ENCODE assay signal across 24 mouse cellular contexts in the genomic region with DNA sequence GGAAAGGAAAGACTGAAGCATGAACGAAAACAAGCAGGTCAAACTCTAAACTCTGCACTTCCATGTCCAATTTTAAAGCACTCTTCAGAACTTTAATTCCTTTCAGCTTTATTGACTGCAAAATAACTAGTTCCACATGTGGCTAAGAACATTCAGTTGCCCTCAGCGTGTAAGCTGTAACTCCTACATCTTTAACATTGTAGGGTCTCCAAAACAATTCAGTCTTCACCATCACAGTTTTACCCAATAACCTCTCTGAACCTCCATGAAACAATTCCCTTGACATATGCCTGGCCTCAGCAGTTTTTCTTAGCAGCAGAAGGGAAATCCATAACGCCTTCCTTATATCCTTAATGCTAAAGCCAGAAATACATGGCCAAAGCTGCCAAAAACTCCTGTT.
DNase-seq lines count a peak whose midpoint lies in the region; ATAC-seq and TF ChIP-seq lines count a peak whose summit lies in the region.
"Had no signal": no experiment of that assay in that cellular context is flagged by ENCODE, and none has a peak within 500 bp of the region (broad histone marks: within the 10 kb centered on the region; RNA-seq: fewer than 3 reads in every experiment).

No protein-coding gene starts in this region.

- H3K36me3 ChIP-seq in kidney, postnatal 0 days (ENCODE audit: insufficient read depth, low read length) = no peaks in the 10 kb centered on the region
- no peaks in the 10 kb centered on the region for H3K36me3 ChIP-seq in kidney, embryonic 14.5 days (ENCODE audit: control insufficient read depth, insufficient read depth, low read length)
- no peaks in the 10 kb centered on the region for H3K36me3 ChIP-seq in limb, embryonic 15.5 days
- no peaks in the 10 kb centered on the region for H3K36me3 ChIP-seq in hindbrain, embryonic 12.5 days
- H3K36me3 ChIP-seq: embryonic facial prominence, embryonic 12.5 days; forebrain, embryonic 10.5 days; G1E; heart, embryonic 15.5 days had no signal

- DNase-seq in kidney, postnatal 0 days (ENCODE audit: low spot score) = peak; percentile 4
- DNase-seq in hindlimb bud, embryonic 11.5 days (ENCODE audit: extremely low spot score, low read depth, low spot score) = peak; percentile 49
- no peak for DNase-seq in cerebellum, adult 11 months
- DNase-seq in adrenal gland, adult 2 months = no peak
- DNase-seq: adrenal gland, postnatal 14 days; B cell, adult 2 months; cerebellum, adult 2 months; cerebellum, postnatal 10 days; gastrocnemius, postnatal 10 days; heart, adult 18-20 months; heart, postnatal 14 days had no signal

- ATAC-seq in kidney, postnatal 0 days (replicated peaks; ENCODE audit: low FRiP score, low read depth) = no peak
- no peak for ATAC-seq in kidney, embryonic 14.5 days (ENCODE audit: low FRiP score, low TSS enrichment)
- peak; percentile 44; the same call in 1 of the 2 replicates for ATAC-seq in limb, embryonic 15.5 days (ENCODE audit: insufficient number of reproducible peaks, low FRiP score, low TSS enrichment, low read depth)
- no peak for ATAC-seq in hindbrain, embryonic 12.5 days (ENCODE audit: low FRiP score)
- ATAC-seq: CD4-positive, CD25-positive, alpha-beta regulatory T cell, adult 4 months; forebrain, embryonic 14.5 days; intestine, embryonic 16.5 days had no signal

- no peak overlapping the region for H3K4me2 ChIP-seq in kidney, postnatal 0 days (ENCODE audit: low read length)
- no peak overlapping the region for H3K4me2 ChIP-seq in kidney, embryonic 14.5 days (replicated peaks; ENCODE audit: low read depth, low read length)
- no peak overlapping the region for H3K4me2 ChIP-seq in limb, embryonic 15.5 days
- H3K4me2 ChIP-seq in hindbrain, embryonic 12.5 days (replicated peaks) = no peak overlapping the region
- H3K4me2 ChIP-seq: embryonic facial prominence, embryonic 12.5 days; heart, embryonic 11.5 days; heart, embryonic 15.5 days; hindbrain, embryonic 14.5 days had no signal

- no peak overlapping the region for H3K9ac ChIP-seq in kidney, postnatal 0 days (ENCODE audit: low read depth, low read length)
- H3K9ac ChIP-seq in kidney, embryonic 14.5 days (ENCODE audit: low read depth, low read length) = no peak overlapping the region
- H3K9ac ChIP-seq in limb, embryonic 15.5 days = no peak overlapping the region
- H3K9ac ChIP-seq in hindbrain, embryonic 12.5 days = no peak overlapping the region
- H3K9ac ChIP-seq: embryonic facial prominence, embryonic 12.5 days; heart, embryonic 15.5 days; hindbrain, embryonic 14.5 days had no signal

- no peaks in the 10 kb centered on the region for H3K4me1 ChIP-seq in kidney, postnatal 0 days (replicated peaks; ENCODE audit: insufficient read depth, low read length)
- H3K4me1 ChIP-seq in kidney, embryonic 14.5 days (ENCODE audit: control insufficient read depth, insufficient read depth, low read length) = no peaks in the 10 kb centered on the region
- no peaks in the 10 kb centered on the region; the same call in 1 of the 2 replicates for H3K4me1 ChIP-seq in embryonic fibroblast, embryonic 13.5 days (ENCODE audit: control insufficient read depth, insufficient read depth, low read length)
- no peaks in the 10 kb centered on the region for H3K4me1 ChIP-seq in limb, embryonic 15.5 days
- H3K4me1 ChIP-seq in hindbrain, embryonic 12.5 days = no peaks in the 10 kb centered on the region
- H3K4me1 ChIP-seq: embryonic facial prominence, embryonic 12.5 days; forebrain, embryonic 10.5 days; heart, embryonic 15.5 days had no signal

- no peaks in the 10 kb centered on the region for H3K9me3 ChIP-seq in kidney, postnatal 0 days (replicated peaks; ENCODE audit: low read length)
- H3K9me3 ChIP-seq in kidney, embryonic 14.5 days (ENCODE audit: control insufficient read depth, low read length) = no peaks in the 10 kb centered on the region
- H3K9me3 ChIP-seq in limb, embryonic 15.5 days = no peaks in the 10 kb centered on the region
- no peaks in the 10 kb centered on the region for H3K9me3 ChIP-seq in hindbrain, embryonic 12.5 days (replicated peaks)
- H3K9me3 ChIP-seq: embryonic facial prominence, embryonic 12.5 days; forebrain, embryonic 10.5 days; G1E; heart, embryonic 15.5 days had no signal

- 60% methylated on average over 3 of the region's 3 CpGs for WGBS in kidney, postnatal 0 days
- WGBS in kidney, embryonic 14.5 days = 61% methylated on average over 3 of the region's 3 CpGs
- 27% methylated on average over 3 of the region's 3 CpGs for WGBS in limb, embryonic 15.5 days
- 74% methylated on average over 3 of the region's 3 CpGs for WGBS in hindbrain, embryonic 12.5 days

- no peak for TF ChIP-seq CTCF in kidney, postnatal 0 days (IDR thresholded peaks at IDR 0.05; ENCODE audit: low read depth)
- no peak for TF ChIP-seq CTCF in embryonic fibroblast, embryonic 13.5 days (IDR thresholded peaks at IDR 0.05; ENCODE audit: borderline replicate concordance, insufficient read depth, low read length)

- no peak for TF ChIP-seq POLR2A in embryonic fibroblast, embryonic 13.5 days (IDR thresholded peaks at IDR 0.05; ENCODE audit: low read depth, low read length)

- no peaks in the 10 kb centered on the region for H3K27me3 ChIP-seq in kidney, postnatal 0 days (ENCODE audit: insufficient read depth, low read length)
- H3K27me3 ChIP-seq in kidney, embryonic 14.5 days (ENCODE audit: control insufficient read depth, insufficient read depth, low read length) = no peaks in the 10 kb centered on the region
- H3K27me3 ChIP-seq in limb, embryonic 15.5 days = no peaks in the 10 kb centered on the region
- no peaks in the 10 kb centered on the region for H3K27me3 ChIP-seq in hindbrain, embryonic 12.5 days
- H3K27me3 ChIP-seq: embryonic facial prominence, embryonic 12.5 days; heart, embryonic 15.5 days had no signal

- no peak overlapping the region for H3K27ac ChIP-seq in kidney, postnatal 0 days
- H3K27ac ChIP-seq in kidney, embryonic 14.5 days (ENCODE audit: low read depth, low read length) = no peak overlapping the region
- H3K27ac ChIP-seq in embryonic fibroblast, embryonic 13.5 days (ENCODE audit: insufficient read depth, low read length) = peak overlapping the region; percentile 37
- H3K27ac ChIP-seq in limb, embryonic 15.5 days = no peak overlapping the region
- no peak overlapping the region for H3K27ac ChIP-seq in hindbrain, embryonic 12.5 days
- H3K27ac ChIP-seq: embryonic facial prominence, embryonic 12.5 days; forebrain, embryonic 10.5 days; heart, embryonic 15.5 days; hindbrain, embryonic 14.5 days had no signal

- no peak overlapping the region for H3K4me3 ChIP-seq in kidney, postnatal 0 days (replicated peaks; ENCODE audit: low read depth, low read length)
- H3K4me3 ChIP-seq in kidney, embryonic 14.5 days (ENCODE audit: low read length) = no peak overlapping the region
- no peak overlapping the region for H3K4me3 ChIP-seq in embryonic fibroblast, embryonic 13.5 days (ENCODE audit: insufficient read depth, low read length)
- H3K4me3 ChIP-seq in limb, embryonic 15.5 days = no peak overlapping the region
- H3K4me3 ChIP-seq in hindbrain, embryonic 12.5 days = no peak overlapping the region
- H3K4me3 ChIP-seq: embryonic facial prominence, embryonic 12.5 days; forebrain, embryonic 10.5 days; heart, embryonic 15.5 days had no signal

Comparison
In these comparisons a context has a peak if more than half of its experiments do, and no peak if none do; other contexts are left out.
1. DNase-seq: peak in kidney, postnatal 0 days (single experiment) and hindlimb bud, embryonic 11.5 days (single experiment); none in cerebellum, adult 11 months (single experiment) and adrenal gland, adult 2 months (single experiment).